ENCODE assay signal across 13 mouse cellular contexts in the genomic region with DNA sequence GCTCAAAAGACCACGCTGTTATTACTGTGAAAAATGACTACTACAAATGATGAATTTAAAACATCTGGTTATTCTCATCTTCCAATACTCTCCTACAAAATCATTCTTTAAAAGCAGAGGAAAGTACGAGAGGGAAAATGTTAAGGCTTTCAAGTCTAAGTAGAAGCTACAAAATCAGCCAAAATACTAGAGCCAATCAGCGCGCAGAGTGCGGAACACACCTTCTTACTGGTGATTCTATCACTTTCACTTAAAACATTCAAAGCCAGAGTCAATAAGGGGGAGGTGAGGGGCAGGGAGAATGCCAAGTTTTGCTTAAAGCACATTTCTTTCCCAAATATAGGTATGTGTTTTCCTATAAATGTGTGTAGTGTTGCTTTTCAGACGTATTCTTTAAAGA. TPM values are rescaled to one million over a fixed set of nuclear protein-coding genes. Genes with fewer than 3 reads are reported as not detected.
DNase-seq lines count a peak whose midpoint lies in the region; ATAC-seq and TF ChIP-seq lines count a peak whose summit lies in the region.
"Had no signal": no experiment of that assay in that cellular context is flagged by ENCODE, and none has a peak within 500 bp of the region (broad histone marks: within the 10 kb centered on the region; RNA-seq: fewer than 3 reads in every experiment).

No protein-coding gene starts in this region.

- ATAC-seq in embryonic facial prominence, embryonic 14.5 days (ENCODE audit: low read depth), result no peak
- no peak for ATAC-seq in midbrain, postnatal 0 days (ENCODE audit: low FRiP score)
- ATAC-seq: intestine, postnatal 0 days had no signal

- intact Hi-C loops in left cerebral cortex, adult 2 months (cut with DNase I), result no loop called here

- TF ChIP-seq CTCF in left cerebral cortex, adult 2 months (IDR thresholded peaks at IDR 0.05), result no peak
- TF ChIP-seq CTCF in midbrain, postnatal 0 days (IDR thresholded peaks at IDR 0.05), result no peak

- no peak overlapping the region for H3K9ac ChIP-seq in embryonic facial prominence, embryonic 14.5 days (ENCODE audit: low read depth, low read length)
- no peak overlapping the region for H3K9ac ChIP-seq in midbrain, postnatal 0 days (replicated peaks; ENCODE audit: low read length, poor library complexity, severe bottlenecking)

- no peaks in the 10 kb centered on the region for H3K9me3 ChIP-seq in embryonic facial prominence, embryonic 14.5 days (ENCODE audit: control insufficient read depth, low read length)
- H3K9me3 ChIP-seq in midbrain, postnatal 0 days (ENCODE audit: low read length), result no peaks in the 10 kb centered on the region

- peak overlapping the region; percentile 89 for H3K4me2 ChIP-seq in embryonic facial prominence, embryonic 14.5 days (ENCODE audit: low read depth, low read length)
- H3K4me2 ChIP-seq in midbrain, postnatal 0 days (ENCODE audit: low read depth, low read length, poor library complexity, severe bottlenecking), result peak overlapping the region; percentile 91

- H3K4me3 ChIP-seq in left cerebral cortex, adult 2 months, result peak overlapping the region; percentile 89
- peak overlapping the region; percentile 77; the same call in 1 of the 2 replicates for H3K4me3 ChIP-seq in embryonic facial prominence, embryonic 14.5 days (ENCODE audit: low read depth, low read length)
- peak overlapping the region; percentile 95 for H3K4me3 ChIP-seq in midbrain, postnatal 0 days (ENCODE audit: low read depth, low read length)

- no peak for DNase-seq in left cerebral cortex, adult 2 months (ENCODE audit: extremely low spot score in 1 of 2, low spot score in 2 of 2)
- DNase-seq in left cerebral cortex, adult 11 months (ENCODE audit: low spot score), result no peak
- peak; percentile 11 for DNase-seq in NIH3T3 (ENCODE audit: low read depth)
- no peak for DNase-seq in embryonic facial prominence, embryonic 14.5 days (ENCODE audit: low spot score)
- DNase-seq in midbrain, postnatal 0 days (ENCODE audit: low spot score), result no peak
- DNase-seq in cerebellum, adult 11-12 months, result no peak
- no peak for DNase-seq in spleen, postnatal 36 days (ENCODE audit: low spot score in 2 of 2)
- DNase-seq: adrenal gland, postnatal 14 days; cerebellum, adult 8-10 months; heart, adult 11 months; lung, adult 2 months; right cerebral cortex, postnatal 25 days had no signal

- no peaks in the 10 kb centered on the region for H3K27me3 ChIP-seq in embryonic facial prominence, embryonic 14.5 days (replicated peaks; ENCODE audit: control insufficient read depth, insufficient read depth, low read length)
- no peaks in the 10 kb centered on the region for H3K27me3 ChIP-seq in midbrain, postnatal 0 days (ENCODE audit: insufficient read depth, low read length)

- no peaks in the 10 kb centered on the region for H3K36me3 ChIP-seq in embryonic facial prominence, embryonic 14.5 days (ENCODE audit: control insufficient read depth, insufficient read depth, low read length)
- no peaks in the 10 kb centered on the region for H3K36me3 ChIP-seq in midbrain, postnatal 0 days (ENCODE audit: insufficient read depth, low read length)

- WGBS in embryonic facial prominence, embryonic 14.5 days, result 69% methylated on average over 6 of the region's 6 CpGs
- WGBS in midbrain, postnatal 0 days, result 87% methylated on average over 6 of the region's 6 CpGs

- H3K27ac ChIP-seq in left cerebral cortex, adult 2 months, result no peak overlapping the region
- H3K27ac ChIP-seq in embryonic facial prominence, embryonic 14.5 days (replicated peaks; ENCODE audit: low read depth, low read length), result no peak overlapping the region
- no peak overlapping the region for H3K27ac ChIP-seq in midbrain, postnatal 0 days (ENCODE audit: low read depth, low read length)

- H3K4me1 ChIP-seq in embryonic facial prominence, embryonic 14.5 days (ENCODE audit: control insufficient read depth, insufficient read depth, low read length), result peaks cover 15% of the 10 kb centered on the region
- H3K4me1 ChIP-seq in midbrain, postnatal 0 days (ENCODE audit: insufficient read depth, low read length), result no peaks in the 10 kb centered on the region; the same call in 1 of the 2 replicates

RNA-seq across cellular contexts. Expression of gene Arl13b, which starts 1.5 kb away (rescaled TPM):
- 10 to 100 TPM in 1 of 2 experiments, 1 to 10 TPM in 1; 10.0 to 12.5 TPM for total RNA-seq in left cerebral cortex, adult 2 months (2021)
- 22.5 and 23.0 TPM in 2 replicates for polyA plus RNA-seq in embryonic facial prominence, embryonic 14.5 days (2014; fragmentation: Nextera tagmentation; extraction: Ambion mirVana)
- total RNA-seq in midbrain, postnatal 0 days (2014; rRNA removed), result 11.3 and 13.6 TPM in 2 replicates
- 10.0 and 11.5 TPM in 2 replicates for polyA plus RNA-seq in midbrain, postnatal 0 days (2015; fragmentation: Nextera tagmentation; extraction: Ambion mirVana)

RNA-seq across cellular contexts. Expression of gene Pros1, which starts 8.8 kb away (rescaled TPM):
- 1 to 10 TPM; 8.7 to 9.4 TPM for total RNA-seq in left cerebral cortex, adult 2 months (2021)
- 49.2 and 50.4 TPM in 2 replicates for polyA plus RNA-seq in embryonic facial prominence, embryonic 14.5 days (2014; fragmentation: Nextera tagmentation; extraction: Ambion mirVana)
- total RNA-seq in midbrain, postnatal 0 days (2014; rRNA removed), result 7.2 and 9.0 TPM in 2 replicates
- polyA plus RNA-seq in midbrain, postnatal 0 days (2015; fragmentation: Nextera tagmentation; extraction: Ambion mirVana), result 9.4 and 9.8 TPM in 2 replicates

RNA-seq across cellular contexts. Expression of gene Stx19, which starts 30.9 kb away (rescaled TPM):
- total RNA-seq in left cerebral cortex, adult 2 months (2021), result not detected
- polyA plus RNA-seq in embryonic facial prominence, embryonic 14.5 days (2014; fragmentation: Nextera tagmentation; extraction: Ambion mirVana), result 0.63 and 0.69 TPM in 2 replicates
- not detected in 2 replicates for total RNA-seq in midbrain, postnatal 0 days (2014; rRNA removed)
- polyA plus RNA-seq in midbrain, postnatal 0 days (2015; fragmentation: Nextera tagmentation; extraction: Ambion mirVana), result 0.13 and 0.14 TPM in 2 replicates
- total RNA-seq: adrenal gland, postnatal 14 days had no signal

RNA-seq across cellular contexts. Expression of gene Nsun3, which starts 58.7 kb away (rescaled TPM):
- 10 to 100 TPM in 1 of 2 experiments, 1 to 10 TPM in 1; 8.2 to 12.7 TPM for total RNA-seq in left cerebral cortex, adult 2 months (2021)
- 7.3 and 10.2 TPM in 2 replicates for polyA plus RNA-seq in embryonic facial prominence, embryonic 14.5 days (2014; fragmentation: Nextera tagmentation; extraction: Ambion mirVana)
- total RNA-seq in midbrain, postnatal 0 days (2014; rRNA removed), result 10.0 and 20.2 TPM in 2 replicates
- 10.1 and 10.5 TPM in 2 replicates for polyA plus RNA-seq in midbrain, postnatal 0 days (2015; fragmentation: Nextera tagmentation; extraction: Ambion mirVana)
